Mouse (Mus musculus) E14TG2a.4 (cell line): ENCODE results near the gene Mfsd13b.

Experiments used
- CTCF ChIP-seq: conservative IDR thresholded peaks from 2 replicates; pipeline ENCODE4 v1.5.1; 2014; ENCODE audit warnings: low read length
- NANOG ChIP-seq: IDR thresholded peaks from 2 replicates; pipeline ENCODE4 v1.6.1; 2014; ENCODE audit warnings: borderline replicate concordance, low read length, mixed read lengths
- POU5F1 ChIP-seq: IDR thresholded peaks from 2 replicates; pipeline ENCODE4 v1.6.1; 2014; ENCODE audit warnings: low read length, borderline replicate concordance

GRCm38 (mm10) chr7:121041989-121042388 is 59.7 kb downstream of the Mfsd13b start:
- TF ChIP-seq CTCF, result no peak
- no peak for TF ChIP-seq NANOG
- TF ChIP-seq POU5F1, result no peak
